Mouse (Mus musculus): ENCODE measurements around the gene Zfp710. TPM values are rescaled to one million over a fixed set of nuclear protein-coding genes. Genes with fewer than 3 reads are reported as not detected.

Gene Zfp710
- total and polyA plus RNA-seq, 3 experiments = 7.6 to 16.2 (median 14.4) TPM

DNA sequence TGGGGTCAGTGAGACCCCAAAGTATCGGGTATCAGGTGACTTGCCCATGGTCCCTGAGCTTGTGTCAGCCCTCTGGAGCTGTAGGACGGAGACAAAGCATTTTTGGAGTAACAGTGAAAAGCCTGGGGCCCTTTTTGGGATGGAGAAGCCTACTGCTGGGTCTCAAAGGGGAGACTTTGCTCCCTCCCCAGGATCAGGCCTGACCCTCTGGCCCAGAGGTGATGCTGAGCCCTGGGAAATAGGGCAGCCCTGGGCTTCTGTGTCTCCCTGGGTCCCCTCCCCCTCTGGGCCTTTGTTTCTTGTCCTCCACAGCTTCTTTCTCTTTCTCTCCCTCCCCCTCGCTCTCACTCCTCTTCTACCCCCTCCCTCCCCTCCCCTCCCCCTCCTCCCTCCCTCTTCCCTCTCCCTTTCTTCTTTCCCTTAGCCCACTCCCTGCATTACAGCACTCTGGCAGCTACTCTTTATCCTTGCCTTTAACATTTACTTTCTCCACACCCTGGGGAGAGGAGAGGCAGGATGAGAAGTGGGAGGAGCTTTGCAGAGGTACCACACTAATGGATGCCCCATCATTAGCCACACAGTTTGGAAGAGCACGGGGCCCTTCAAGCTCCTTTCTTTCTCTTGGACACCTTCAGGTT is 51.5 kb downstream of the Zfp710 start:
- DNase-seq (ENCODE audit: extremely low read depth) = no peak
- H3K4me3 ChIP-seq (replicated peaks in 1 of 3; ENCODE audit: low read depth in 2 of 3, low read length in 2 of 3, poor library complexity in 1 of 3) = no peak overlapping the region
- peak overlapping the region; percentile 84 for H3K27ac ChIP-seq (ENCODE audit: insufficient read depth, low read depth)
- H3K9me3 ChIP-seq (replicated peaks; ENCODE audit: low read length) = peaks cover 2% of the 10 kb centered on the region
- H3K36me3 ChIP-seq (replicated peaks in 1 of 2; ENCODE audit: control insufficient read depth in 1 of 2, insufficient read depth in 1 of 2, low read length in 1 of 2) = peaks cover 2 to 9% of the 10 kb centered on the region in 2 experiments
- H3K27me3 ChIP-seq (replicated peaks) = no peaks in the 10 kb centered on the region
- H3K9ac ChIP-seq (ENCODE audit: insufficient read depth, low read depth) = peak overlapping the region; percentile 21
- TF ChIP-seq TCF12 (IDR thresholded peaks at IDR 0.05; ENCODE audit: low read depth, low read length) (no peak), NELFE (IDR thresholded peaks at IDR 0.05; ENCODE audit: low read depth, low read length) (no peak), PAX5 (IDR thresholded peaks at IDR 0.05; ENCODE audit: low read length) (no peak), JUND (conservative IDR thresholded peaks at IDR 0.05; ENCODE audit: low read depth, low read length) (no peak)
- H3K4me2 ChIP-seq (ENCODE audit: insufficient read depth, low read depth, poor library complexity, severe bottlenecking) = peak overlapping the region; percentile 53
- in situ Hi-C loops (cut with MboI; ENCODE audit: low pct_ligation_motif_present, low pct_unique_long_range_greater_than_20kb, low sequenced_read_pairs) (no loop called here), dilution Hi-C loops (cut with MboI; ENCODE audit: extremely low pct_ligation_motif_present, extremely low pct_unique_long_range_greater_than_20kb, low sequenced_read_pairs) (no loop called here)
- peaks cover 6% of the 10 kb centered on the region; the same call in 1 of the 2 replicates for H3K79me2 ChIP-seq (replicated peaks; ENCODE audit: control insufficient read depth, extremely low read depth, insufficient read depth, poor library complexity, severe bottlenecking)
- peaks cover 39 to 78% of the 10 kb centered on the region in 2 experiments for H3K4me1 ChIP-seq (ENCODE audit: control insufficient read depth in 1 of 2, insufficient read depth in 2 of 2)

DNA sequence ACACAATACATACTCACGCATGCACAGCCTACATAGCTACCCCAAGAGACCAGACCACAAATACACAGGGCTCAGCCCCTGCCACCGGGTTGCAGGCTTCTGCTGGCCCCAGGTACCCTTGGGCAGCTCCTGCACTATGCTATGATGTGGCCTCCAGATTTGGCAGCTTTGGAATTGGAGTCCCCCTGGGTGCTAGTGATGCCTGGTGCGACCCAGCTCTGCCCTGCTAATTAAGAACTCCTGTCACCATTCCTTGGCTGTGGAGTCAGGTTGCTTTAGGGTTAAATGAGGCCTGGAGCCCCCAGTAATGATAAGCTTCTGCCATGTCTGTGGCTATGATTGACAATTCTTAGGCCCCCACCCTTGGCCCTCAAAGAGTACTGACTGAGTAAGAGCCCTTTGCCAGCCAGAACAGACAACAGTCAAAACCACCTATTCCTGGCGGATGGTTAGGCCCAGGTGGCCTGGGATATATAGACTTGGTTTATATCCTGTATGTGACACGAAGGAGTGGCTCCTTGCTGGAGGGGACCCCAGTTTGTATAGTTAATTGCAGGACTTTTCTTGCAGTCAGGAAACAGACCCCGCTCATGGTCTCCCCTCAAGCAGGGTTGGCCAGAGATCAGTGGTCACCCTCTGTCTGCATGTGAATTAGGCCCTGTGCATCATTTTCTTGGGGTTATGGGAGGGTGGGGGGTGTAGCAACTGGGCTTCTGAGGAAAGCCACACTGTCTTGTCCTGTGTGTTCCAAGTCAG is 52.5 kb downstream of the Zfp710 start:
- Histone ChIP-seq H3K79me2 (replicated peaks; ENCODE audit: control insufficient read depth, extremely low read depth, insufficient read depth, poor library complexity, severe bottlenecking) (peaks cover 6% of the 10 kb centered on the region; the same call in 1 of the 2 replicates), H3K9ac (ENCODE audit: insufficient read depth, low read depth) (no peak overlapping the region), H3K9me3 (replicated peaks; ENCODE audit: low read length) (peaks cover 13% of the 10 kb centered on the region), H3K4me3 (replicated peaks in 1 of 3; ENCODE audit: low read depth in 2 of 3, low read length in 2 of 3, poor library complexity in 1 of 3) (no peak overlapping the region), H3K4me2 (ENCODE audit: insufficient read depth, low read depth, poor library complexity, severe bottlenecking) (no peak overlapping the region), H3K27ac (ENCODE audit: insufficient read depth, low read depth) (no peak overlapping the region), H3K27me3 (replicated peaks) (no peaks in the 10 kb centered on the region), H3K36me3 (replicated peaks in 1 of 2; ENCODE audit: control insufficient read depth in 1 of 2, insufficient read depth in 1 of 2, low read length in 1 of 2) (peaks cover 13 to 20% of the 10 kb centered on the region in 2 experiments), H3K4me1 (ENCODE audit: control insufficient read depth in 1 of 2, insufficient read depth in 2 of 2) (peaks cover 39 to 67% of the 10 kb centered on the region in 2 experiments)
- in situ Hi-C loops (cut with MboI; ENCODE audit: low pct_ligation_motif_present, low pct_unique_long_range_greater_than_20kb, low sequenced_read_pairs) = no loop called here
- DNase-seq (ENCODE audit: extremely low read depth) = no peak
- dilution Hi-C loops (cut with MboI; ENCODE audit: extremely low pct_ligation_motif_present, extremely low pct_unique_long_range_greater_than_20kb, low sequenced_read_pairs) = no loop called here
- TF ChIP-seq CHD1 (IDR thresholded peaks at IDR 0.05; ENCODE audit: low read depth, low read length) (no peak), ZNF384 (IDR thresholded peaks at IDR 0.05; ENCODE audit: low read depth, low read length) (no peak), ZKSCAN1 (IDR thresholded peaks at IDR 0.05; ENCODE audit: borderline replicate concordance, low read depth, low read length) (no peak)

DNA sequence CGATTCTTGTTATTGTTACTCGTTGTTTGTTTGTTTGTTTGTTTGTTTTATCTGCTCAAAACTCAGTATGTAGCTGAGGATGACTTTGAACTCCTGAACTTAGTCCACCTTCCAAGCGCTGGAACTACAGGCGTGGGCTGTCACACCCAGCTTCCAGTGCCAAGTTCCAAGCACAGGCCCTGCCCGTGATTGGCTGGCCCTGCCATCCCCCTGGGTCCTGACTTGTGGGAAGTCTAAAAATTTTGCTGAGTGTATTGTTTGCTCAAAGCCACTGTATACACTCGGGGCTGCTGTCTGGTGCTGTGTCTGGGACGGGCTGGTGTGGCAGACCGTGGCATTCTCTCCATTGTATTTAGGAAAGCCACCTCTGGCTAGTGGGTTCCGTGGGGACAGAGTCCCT is 53.2 kb downstream of the Zfp710 start:
- dilution Hi-C loops (cut with MboI; ENCODE audit: extremely low pct_ligation_motif_present, extremely low pct_unique_long_range_greater_than_20kb, low sequenced_read_pairs) (no loop called here), in situ Hi-C loops (cut with MboI; ENCODE audit: low pct_ligation_motif_present, low pct_unique_long_range_greater_than_20kb, low sequenced_read_pairs) (no loop called here)
- Histone ChIP-seq H3K27me3 (replicated peaks) (no peaks in the 10 kb centered on the region), H3K9ac (ENCODE audit: insufficient read depth, low read depth) (no peak overlapping the region), H3K9me3 (replicated peaks; ENCODE audit: low read length) (peaks cover 16% of the 10 kb centered on the region), H3K4me3 (replicated peaks in 1 of 3; ENCODE audit: low read depth in 2 of 3, low read length in 2 of 3, poor library complexity in 1 of 3) (no peak overlapping the region), H3K79me2 (replicated peaks; ENCODE audit: control insufficient read depth, extremely low read depth, insufficient read depth, poor library complexity, severe bottlenecking) (peaks cover 6% of the 10 kb centered on the region; the same call in 1 of the 2 replicates), H3K4me2 (ENCODE audit: insufficient read depth, low read depth, poor library complexity, severe bottlenecking) (no peak overlapping the region), H3K36me3 (replicated peaks in 1 of 2; ENCODE audit: control insufficient read depth in 1 of 2, insufficient read depth in 1 of 2, low read length in 1 of 2) (peaks cover 19 to 27% of the 10 kb centered on the region in 2 experiments), H3K27ac (ENCODE audit: insufficient read depth, low read depth) (no peak overlapping the region), H3K4me1 (ENCODE audit: control insufficient read depth in 1 of 2, insufficient read depth in 2 of 2) (peaks cover 36 to 60% of the 10 kb centered on the region in 2 experiments)
- no peak for DNase-seq (ENCODE audit: extremely low read depth)
- TF ChIP-seq TBP (conservative IDR thresholded peaks at IDR 0.05; ENCODE audit: low read depth, low read length) (no peak), USF1 (IDR thresholded peaks at IDR 0.05; ENCODE audit: low read depth, low read length) (no peak), POLR2A (IDR thresholded peaks at IDR 0.05; ENCODE audit: low read depth, low read length) (no peak), EP300 (IDR thresholded peaks at IDR 0.05; ENCODE audit: low read length) (no peak), GABPA (IDR thresholded peaks at IDR 0.05; ENCODE audit: insufficient replicate concordance, low read depth, low read length) (no peak), UBTF (IDR thresholded peaks at IDR 0.05; ENCODE audit: low read depth, low read length) (no peak), ZKSCAN1 (IDR thresholded peaks at IDR 0.05; ENCODE audit: borderline replicate concordance, low read depth, low read length) (no peak), ZMIZ1 (IDR thresholded peaks at IDR 0.05; ENCODE audit: low read depth, low read length) (no peak), SIN3A (IDR thresholded peaks at IDR 0.05; ENCODE audit: low read length) (no peak), KAT2A (IDR thresholded peaks at IDR 0.05; ENCODE audit: insufficient replicate concordance, low read length) (no peak), CHD2 (IDR thresholded peaks at IDR 0.05; ENCODE audit: low read length) (no peak), ETS1 (conservative IDR thresholded peaks at IDR 0.05; ENCODE audit: low read depth, low read length) (no peak), RAD21 (IDR thresholded peaks at IDR 0.05; ENCODE audit: low read depth, low read length) (no peak), ELF1 (IDR thresholded peaks at IDR 0.05; ENCODE audit: low read depth, low read length) (no peak), USF2 (conservative IDR thresholded peaks at IDR 0.05; ENCODE audit: low read depth, low read length) (no peak), MAX (IDR thresholded peaks at IDR 0.05; ENCODE audit: low read length) (no peak)

All from CH12.LX (cell line).